Mouse (Mus musculus) olfactory bulb, adult 2 months (tissue): ENCODE data around the gene Mtfp1. TPM values are rescaled to one million over a fixed set of nuclear protein-coding genes. Genes with fewer than 3 reads are reported as not detected.
"Not testable (repeated sequence)": the region's sequence is repeated elsewhere in the genome, so short reads cannot be mapped to it uniquely, and the experiment has no call there.

ENCODE experiments used
- H3K27ac ChIP-seq: fragments of 200-500 bp; 2 replicates; pipeline ENCODE4 v1.5.1; 2012; ENCODE audit warnings: low read depth, low read length; ENCODE audit not compliant: insufficient read depth
- H3K4me1 ChIP-seq: fragments of 200-500 bp; 2 replicates; pipeline ENCODE4 v1.6.1; 2012; ENCODE audit warnings: low read length; ENCODE audit not compliant: control insufficient read depth, insufficient read depth
- H3K4me3 ChIP-seq: fragments of 200-500 bp; 2 replicates; pipeline ENCODE4 v1.5.1; 2012; ENCODE audit warnings: mild to moderate bottlenecking, low read depth, low read length, moderate library complexity; ENCODE audit not compliant: insufficient read depth
- CTCF ChIP-seq: fragments of 200-500 bp; IDR thresholded peaks from 2 replicates; pipeline ENCODE4 v1.5.1; 2012; ENCODE audit warnings: low read depth, mild to moderate bottlenecking, low read length, moderate library complexity; ENCODE audit not compliant: insufficient read depth
- POLR2A ChIP-seq: fragments of 200-500 bp; IDR thresholded peaks from 2 replicates; pipeline ENCODE4 v1.6.1; 2012; ENCODE audit warnings: mild to moderate bottlenecking, low read depth, low read length, moderate library complexity; ENCODE audit not compliant: insufficient read depth
- WGBS: fragments of 180-500 bp; shearing (Covaris S2); methylation state at CpG from one replicate; pipeline ENCODE4 v1.1.7; 2018; 5-methylcytosine and 5-hydroxymethylcytosine counted together
- polyA plus RNA-seq: library from polyadenylated mRNA; stranded (reverse); fragments of >200 nt; gene quantifications from 2 replicates; pipeline ENCODE4 v1.2.4, GENCODE M21; 2012; ENCODE audit warnings: low replicate concordance; ENCODE audit not compliant: missing spikeins, insufficient read depth, insufficient read length

The Mtfp1 gene
- polyA plus RNA-seq, 1 experiment = not detected

- Histone ChIP-seq H3K4me3 (peak overlapping the region; percentile 53; the same call in 1 of the 2 replicates), H3K27ac (no peak overlapping the region), H3K4me1 (peaks cover 44% of the 10 kb centered on the region)
- 36% methylated on average over 11 of the region's 11 CpGs for WGBS
- TF ChIP-seq POLR2A = no peak
- TF ChIP-seq CTCF = no peak
Observed at GRCm38 (mm10) chr11:4116458-4117141, 21.4 kb upstream of the Mtfp1 start.

GRCm38 (mm10) chr11:4115407-4115806, 20.2 kb upstream of the Mtfp1 start:
- TF ChIP-seq POLR2A (no peak), CTCF (no peak)
- peaks cover 44% of the 10 kb centered on the region for H3K4me1 ChIP-seq
- no peak overlapping the region for H3K4me3 ChIP-seq
- no peak overlapping the region for H3K27ac ChIP-seq
- 78% methylated on average over 4 of the region's 4 CpGs for WGBS

GRCm38 (mm10) chr11:4114541-4114940, 19.3 kb upstream of the Mtfp1 start:
- WGBS = 57% methylated on average over 6 of the region's 6 CpGs
- H3K27ac ChIP-seq, H3K4me3 ChIP-seq: not testable (repeated sequence)
- H3K4me1 ChIP-seq = peaks cover 42% of the 10 kb centered on the region

- TF ChIP-seq CTCF (no peak), POLR2A (no peak)
- Histone ChIP-seq H3K27ac (no peak overlapping the region), H3K4me3 (no peak overlapping the region), H3K4me1 (peaks cover 37% of the 10 kb centered on the region)
- 89% methylated on average over 6 of the region's 6 CpGs for WGBS
Observed at GRCm38 (mm10) chr11:4113970-4114369, 18.7 kb upstream of the Mtfp1 start.

GRCm38 (mm10) chr11:4113496-4113895, 18.3 kb upstream of the Mtfp1 start:
- Histone ChIP-seq H3K4me3 (no peak overlapping the region), H3K27ac (no peak overlapping the region), H3K4me1 (peaks cover 33% of the 10 kb centered on the region)
- TF ChIP-seq POLR2A = no peak
- TF ChIP-seq CTCF = no peak
- WGBS = 71% methylated on average over 4 of the region's 4 CpGs

- H3K4me1 ChIP-seq = peaks cover 33% of the 10 kb centered on the region
- H3K27ac ChIP-seq = no peak overlapping the region
- WGBS = 88% methylated on average over 6 of the region's 6 CpGs
- TF ChIP-seq CTCF (no peak), POLR2A (no peak)
- no peak overlapping the region for H3K4me3 ChIP-seq
Observed at GRCm38 (mm10) chr11:4112861-4113260, 17.6 kb upstream of the Mtfp1 start.

GRCm38 (mm10) chr11:4112033-4112432, 16.8 kb upstream of the Mtfp1 start:
- H3K4me1 ChIP-seq = peaks cover 28% of the 10 kb centered on the region
- TF ChIP-seq CTCF = no peak
- TF ChIP-seq POLR2A = no peak
- whole genome bisulfite sequencing = 91% methylated on average over 4 of the region's 4 CpGs
- no peak overlapping the region for H3K27ac ChIP-seq
- H3K4me3 ChIP-seq = no peak overlapping the region

GRCm38 (mm10) chr11:4108691-4109090, 13.4 kb upstream of the Mtfp1 start:
- H3K4me3 ChIP-seq = no peak overlapping the region
- no peak overlapping the region for H3K27ac ChIP-seq
- H3K4me1 ChIP-seq = peaks cover 16% of the 10 kb centered on the region; the same call in 1 of the 2 replicates
- 88% methylated on average over 7 of the region's 7 CpGs for WGBS
- no peak for TF ChIP-seq CTCF
- TF ChIP-seq POLR2A = no peak

- not testable (repeated sequence) for H3K4me3 ChIP-seq, H3K27ac ChIP-seq
- WGBS = 91% methylated on average over 6 of the region's 6 CpGs
- peaks cover 14% of the 10 kb centered on the region; the same call in 1 of the 2 replicates for H3K4me1 ChIP-seq
Observed at GRCm38 (mm10) chr11:4107901-4108300, 12.7 kb upstream of the Mtfp1 start.

- 43% methylated on average over 6 of the region's 6 CpGs for WGBS
- TF ChIP-seq CTCF (no peak), POLR2A (no peak)
- no peak overlapping the region for H3K4me3 ChIP-seq
- peaks cover 11% of the 10 kb centered on the region; the same call in 1 of the 2 replicates for H3K4me1 ChIP-seq
- 0 out of 2 replicates have a peak overlapping the region, but pooled peaks have one; percentile 20 for H3K27ac ChIP-seq
Observed at GRCm38 (mm10) chr11:4105444-4105843, 10.2 kb upstream of the Mtfp1 start.
